In genomic region chr2:51110271-51110670, GRCm38 (mm10) we compare ENCODE assay signal across 11 mouse cellular contexts. TPM values are rescaled to one million over a fixed set of nuclear protein-coding genes. Genes with fewer than 3 reads are reported as not detected.
A peak's percentile ranks its signal among the peaks of the same experiment; 100 is the strongest.
DNase-seq lines count a peak whose midpoint lies in the region; ATAC-seq and TF ChIP-seq lines count a peak whose summit lies in the region.
"Had no signal": no experiment of that assay in that cellular context is flagged by ENCODE, and none has a peak within 500 bp of the region (broad histone marks: within the 10 kb centered on the region; RNA-seq: fewer than 3 reads in every experiment).

No protein-coding gene starts in this region.

- no peak overlapping the region for H3K27ac ChIP-seq in lung, embryonic 14.5 days (ENCODE audit: low read depth)
- no peak overlapping the region for H3K27ac ChIP-seq in forebrain, embryonic 11.5 days (ENCODE audit: low read depth, low read length)
- no peak overlapping the region for H3K27ac ChIP-seq in forebrain, embryonic 12.5 days
- H3K27ac ChIP-seq: liver, embryonic 12.5 days had no signal

- no peak overlapping the region for H3K4me3 ChIP-seq in lung, embryonic 14.5 days (ENCODE audit: low read depth, low read length)
- no peak overlapping the region for H3K4me3 ChIP-seq in forebrain, embryonic 11.5 days (ENCODE audit: low read depth, low read length)
- no peak overlapping the region for H3K4me3 ChIP-seq in forebrain, embryonic 12.5 days (replicated peaks)
- H3K4me3 ChIP-seq: erythroblast, embryonic 14.5 days; liver, embryonic 12.5 days had no signal

- no peaks in the 10 kb centered on the region for H3K4me1 ChIP-seq in lung, embryonic 14.5 days (ENCODE audit: insufficient read depth)
- H3K4me1 ChIP-seq in forebrain, embryonic 11.5 days (replicated peaks; ENCODE audit: control insufficient read depth, insufficient read depth, low read length), result no peaks in the 10 kb centered on the region
- no peaks in the 10 kb centered on the region for H3K4me1 ChIP-seq in forebrain, embryonic 12.5 days
- H3K4me1 ChIP-seq: liver, embryonic 12.5 days had no signal

- ATAC-seq in lung, embryonic 14.5 days (ENCODE audit: insufficient read depth), result no peak
- no peak for ATAC-seq in forebrain, embryonic 11.5 days (replicated peaks; ENCODE audit: low FRiP score)
- ATAC-seq in forebrain, embryonic 12.5 days (ENCODE audit: low FRiP score), result no peak
- ATAC-seq: liver, embryonic 12.5 days had no signal

- no peak overlapping the region for H3K4me2 ChIP-seq in lung, embryonic 14.5 days
- no peak overlapping the region for H3K4me2 ChIP-seq in forebrain, embryonic 11.5 days (ENCODE audit: low read depth, low read length, severe bottlenecking)
- no peak overlapping the region for H3K4me2 ChIP-seq in forebrain, embryonic 12.5 days
- H3K4me2 ChIP-seq: liver, embryonic 12.5 days had no signal

- intact Hi-C loops in heart, postnatal 25 days (cut with DNase I), result no loop called here

- TF ChIP-seq CTCF in lung, embryonic 14.5 days (IDR thresholded peaks at IDR 0.05; ENCODE audit: low read depth), result no peak

- H3K36me3 ChIP-seq in lung, embryonic 14.5 days (ENCODE audit: insufficient read depth), result no peaks in the 10 kb centered on the region
- H3K36me3 ChIP-seq in forebrain, embryonic 11.5 days (ENCODE audit: control insufficient read depth, insufficient read depth, low read length), result no peaks in the 10 kb centered on the region
- H3K36me3 ChIP-seq in forebrain, embryonic 12.5 days (replicated peaks), result no peaks in the 10 kb centered on the region
- H3K36me3 ChIP-seq: liver, embryonic 12.5 days had no signal

- WGBS in lung, embryonic 14.5 days, result 13% methylated on average over 2 of the region's 2 CpGs
- WGBS in forebrain, embryonic 11.5 days, result 77% methylated on average over 2 of the region's 2 CpGs
- 69% methylated on average over 2 of the region's 2 CpGs for WGBS in forebrain, embryonic 12.5 days

- DNase-seq in heart, adult 18-20 months, result peak; percentile 24 to 29
- DNase-seq in heart, postnatal 25 days (ENCODE audit: low spot score), result no peak
- DNase-seq in lung, embryonic 14.5 days, result peak; percentile 83
- no peak for DNase-seq in lung, postnatal 25 days (ENCODE audit: low spot score)
- DNase-seq in adrenal gland, postnatal 25 days, result peak; percentile 67
- DNase-seq in lung, postnatal 10 days, result peak; percentile 51
- DNase-seq in forebrain, embryonic 11.5 days (ENCODE audit: low spot score), result no peak
- DNase-seq: spleen, adult 18-20 months had no signal

- H3K9me3 ChIP-seq in lung, embryonic 14.5 days (ENCODE audit: low read depth, low read length), result no peaks in the 10 kb centered on the region
- H3K9me3 ChIP-seq in forebrain, embryonic 11.5 days (ENCODE audit: control insufficient read depth, low read length), result no peaks in the 10 kb centered on the region
- no peaks in the 10 kb centered on the region for H3K9me3 ChIP-seq in forebrain, embryonic 12.5 days
- H3K9me3 ChIP-seq: liver, embryonic 12.5 days had no signal

- H3K9ac ChIP-seq in lung, embryonic 14.5 days, result no peak overlapping the region
- H3K9ac ChIP-seq in forebrain, embryonic 11.5 days (ENCODE audit: low read length), result no peak overlapping the region
- no peak overlapping the region for H3K9ac ChIP-seq in forebrain, embryonic 12.5 days
- H3K9ac ChIP-seq: liver, embryonic 12.5 days had no signal

- no peaks in the 10 kb centered on the region for H3K27me3 ChIP-seq in lung, embryonic 14.5 days (ENCODE audit: insufficient read depth, low read length)
- no peaks in the 10 kb centered on the region for H3K27me3 ChIP-seq in forebrain, embryonic 11.5 days (ENCODE audit: control insufficient read depth, insufficient read depth, low read length)
- H3K27me3 ChIP-seq in forebrain, embryonic 12.5 days, result no peaks in the 10 kb centered on the region
- H3K27me3 ChIP-seq: liver, embryonic 12.5 days had no signal

RNA-seq across cellular contexts. Expression of gene Rnd3, which starts 38.6 kb away (rescaled TPM):
- 10 to 100 TPM; 13.8 to 15.9 TPM for total RNA-seq in heart, adult 18-20 months (2021)
- 10 to 100 TPM; 20.9 to 22.3 TPM for total RNA-seq in heart, postnatal 25 days (2021)
- polyA plus RNA-seq in lung, embryonic 14.5 days (2014; fragmentation: Nextera tagmentation; extraction: Ambion mirVana), result 69.4 and 69.5 TPM in 2 replicates
- total RNA-seq in adrenal gland, postnatal 25 days (2021), result 51.3 and 52.9 TPM in 2 replicates
- 160 and 163 TPM in 2 replicates for polyA plus RNA-seq in forebrain, embryonic 11.5 days (2014; fragmentation: Nextera tagmentation; extraction: Ambion mirVana)
- 201 and 236 TPM in 2 replicates for polyA plus RNA-seq in forebrain, embryonic 12.5 days (2016; fragmentation: Nextera tagmentation; extraction: Ambion mirVana)
- polyA plus RNA-seq: erythroblast, embryonic 14.5 days had no signal

Comparison
In these comparisons a context has a peak if more than half of its experiments do, and no peak if none do; other contexts are left out.
1. DNase-seq: peak in heart, adult 18-20 months (2 of 2), lung, embryonic 14.5 days (single experiment), adrenal gland, postnatal 25 days (single experiment) and lung, postnatal 10 days (single experiment); none in heart, postnatal 25 days (single experiment), lung, postnatal 25 days (single experiment) and forebrain, embryonic 11.5 days (single experiment).